Mouse (Mus musculus) stomach, postnatal 0 days (tissue): ENCODE measurements around the gene Gm20683.

Experiments used
- CTCF ChIP-seq: IDR thresholded peaks from 2 replicates; pipeline ENCODE4 v1.5.1; 2016; ENCODE audit warnings: antibody characterized with exemption, low read depth, mild to moderate bottlenecking, moderate library complexity
- EP300 ChIP-seq: optimal IDR thresholded peaks from 2 replicates; pipeline ENCODE3; 2016; ENCODE audit warnings: antibody characterized with exemption

DNA sequence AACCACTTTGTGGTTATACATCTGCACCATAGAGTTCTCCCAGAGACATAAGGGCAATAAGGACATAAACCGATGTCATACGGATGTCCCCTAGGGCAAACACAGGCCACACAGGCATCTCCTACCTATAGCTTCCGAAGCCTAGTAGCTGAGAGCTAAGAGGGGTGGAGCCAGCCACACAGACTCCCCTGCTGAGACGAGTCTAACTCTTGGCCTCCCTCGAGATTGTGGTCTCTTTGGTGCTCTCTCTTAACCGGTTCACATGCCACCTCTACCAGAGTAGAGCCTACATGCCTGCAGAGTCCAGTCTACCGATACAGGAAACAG, 25.9 kb upstream of the Gm20683 start:
- TF ChIP-seq CTCF (no peak), EP300 (no peak)
